Mouse (Mus musculus): ENCODE results near the gene Lrrc36. TPM values are rescaled to one million over a fixed set of nuclear protein-coding genes. Genes with fewer than 3 reads are reported as not detected.

Gene Lrrc36
- polyA plus RNA-seq (2015; fragmentation: Nextera tagmentation; extraction: Ambion mirVana), result 0.15 and 0.34 TPM in 2 replicates

DNA sequence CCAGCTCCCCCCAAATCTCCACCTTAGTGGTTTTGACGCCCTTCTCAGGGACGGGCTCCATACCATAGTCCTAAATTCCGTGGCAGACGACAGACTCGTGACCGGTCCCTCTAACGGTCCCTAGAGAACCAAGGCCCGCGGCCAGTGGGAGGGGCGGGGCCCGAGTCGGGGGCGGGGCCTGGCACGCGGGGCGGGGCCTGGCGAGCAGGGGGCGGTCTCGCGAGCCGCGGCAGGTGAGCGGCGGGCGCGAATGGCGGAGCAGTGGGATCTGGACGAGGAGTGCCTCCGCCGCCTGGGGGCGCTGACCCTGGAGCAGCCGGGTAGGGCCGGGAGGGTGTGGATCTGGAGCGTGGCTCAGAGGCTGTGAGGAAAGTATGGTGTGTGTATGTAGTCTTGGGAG lies at the start of gene Lrrc36, which contains the start of gene Kctd19:
Lrrc36 (plus strand) TSS at position 181 of the 400 bp plus-strand sequence.
Kctd19 (minus strand) TSS at position 112 of the 400 bp plus-strand sequence.
- WGBS, result 1% methylated on average over 34 of the region's 34 CpGs

GRCm38 (mm10) chr8:105367107-105367506 lies 46.3 kb upstream of the Lrrc36 start:
- ATAC-seq (replicated peaks; ENCODE audit: low FRiP score, low read depth) (no peak), DNase-seq (ENCODE audit: low spot score) (peak; percentile 64)
- 72% methylated on average over 2 of the region's 2 CpGs for WGBS
- Histone ChIP-seq H3K4me3 (replicated peaks; ENCODE audit: low read depth, low read length) (no peak overlapping the region), H3K4me1 (replicated peaks; ENCODE audit: insufficient read depth, low read length) (no peaks in the 10 kb centered on the region), H3K4me2 (ENCODE audit: low read length) (no peak overlapping the region), H3K27me3 (ENCODE audit: insufficient read depth, low read length) (no peaks in the 10 kb centered on the region), H3K9ac (ENCODE audit: low read depth, low read length) (no peak overlapping the region), H3K9me3 (replicated peaks; ENCODE audit: low read length) (no peaks in the 10 kb centered on the region), H3K36me3 (ENCODE audit: insufficient read depth, low read length) (no peaks in the 10 kb centered on the region), H3K27ac (no peak overlapping the region)
- TF ChIP-seq CTCF (IDR thresholded peaks at IDR 0.05; ENCODE audit: low read depth), result peak; percentile 68

More for the DNA sequence above, at the start of gene Lrrc36, which contains the start of gene Kctd19:
- H3K4me1 ChIP-seq (replicated peaks; ENCODE audit: insufficient read depth, low read length), result peaks cover 6% of the 10 kb centered on the region; the same call in 1 of the 2 replicates
- peak; percentile 47 for DNase-seq (ENCODE audit: low spot score)
- TF ChIP-seq CTCF (IDR thresholded peaks at IDR 0.05; ENCODE audit: low read depth), result peak; percentile 50
- no peak within 1 kb of the TSS for H3K27ac ChIP-seq
- H3K27me3 ChIP-seq (ENCODE audit: insufficient read depth, low read length), result 0 out of 2 replicates have a peak, but pooled peaks cover 10% of the 10 kb centered on the region
- H3K9ac ChIP-seq (ENCODE audit: low read depth, low read length), result peak within 1 kb of the TSS; percentile 15; the same call in 1 of the 2 replicates
- H3K9me3 ChIP-seq (replicated peaks; ENCODE audit: low read length), result no peaks in the 10 kb centered on the region
- H3K36me3 ChIP-seq (ENCODE audit: insufficient read depth, low read length), result no peaks in the 10 kb centered on the region
- peak; percentile 85 for ATAC-seq (replicated peaks; ENCODE audit: low FRiP score, low read depth)
- peak within 1 kb of the TSS; percentile 57 for H3K4me2 ChIP-seq (ENCODE audit: low read length)
- peak within 1 kb of the TSS; percentile 20 for H3K4me3 ChIP-seq (replicated peaks; ENCODE audit: low read depth, low read length)

- 0 out of 2 replicates have a peak, but pooled peaks cover 3% of the 10 kb centered on the region for H3K4me1 ChIP-seq (replicated peaks; ENCODE audit: insufficient read depth, low read length)
- WGBS, result 83% methylated on average over 8 of the region's 9 CpGs
- no peak for DNase-seq (ENCODE audit: low spot score)
- no peak overlapping the region for H3K27ac ChIP-seq
- H3K9ac ChIP-seq (ENCODE audit: low read depth, low read length), result no peak overlapping the region
- no peak overlapping the region for H3K4me2 ChIP-seq (ENCODE audit: low read length)
- no peaks in the 10 kb centered on the region for H3K9me3 ChIP-seq (replicated peaks; ENCODE audit: low read length)
- H3K4me3 ChIP-seq (replicated peaks; ENCODE audit: low read depth, low read length), result no peak overlapping the region
- no peak for TF ChIP-seq CTCF (IDR thresholded peaks at IDR 0.05; ENCODE audit: low read depth)
- ATAC-seq (replicated peaks; ENCODE audit: low FRiP score, low read depth), result no peak
- H3K27me3 ChIP-seq (ENCODE audit: insufficient read depth, low read length), result no peaks in the 10 kb centered on the region
- no peaks in the 10 kb centered on the region for H3K36me3 ChIP-seq (ENCODE audit: insufficient read depth, low read length)
Observed at GRCm38 (mm10) chr8:105372473-105372872, 40.9 kb upstream of the Lrrc36 start.

DNA sequence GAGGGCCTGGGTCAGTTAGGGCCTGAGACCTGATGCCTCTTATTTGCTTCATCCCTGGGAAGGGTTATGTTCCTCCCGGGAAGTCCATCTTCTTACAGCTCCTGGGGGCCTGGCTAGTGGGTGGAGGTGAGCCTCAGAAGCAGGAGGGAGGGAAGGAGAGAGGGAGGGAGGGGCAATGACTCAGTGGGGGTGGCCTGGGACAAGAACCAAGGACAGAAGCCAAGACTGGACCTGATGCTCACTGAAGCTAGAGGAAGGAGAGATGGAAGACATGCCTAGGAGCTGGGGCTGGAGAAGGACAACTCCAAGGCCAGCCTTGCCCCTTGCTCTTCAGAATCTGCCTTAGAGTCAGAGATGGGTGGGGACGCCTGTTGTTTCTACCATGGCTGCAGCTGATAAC lies 40.3 kb upstream of the Lrrc36 start, which contains the start of gene Plekhg4:
Plekhg4 (plus strand) TSS at position 243 of the 400 bp plus-strand sequence.
- no peak within 1 kb of the TSS for H3K4me3 ChIP-seq (replicated peaks; ENCODE audit: low read depth, low read length)
- DNase-seq (ENCODE audit: low spot score) (no peak), ATAC-seq (replicated peaks; ENCODE audit: low FRiP score, low read depth) (no peak)
- H3K9ac ChIP-seq (ENCODE audit: low read depth, low read length), result no peak within 1 kb of the TSS
- no peaks in the 10 kb centered on the region for H3K36me3 ChIP-seq (ENCODE audit: insufficient read depth, low read length)
- no peak for TF ChIP-seq CTCF (IDR thresholded peaks at IDR 0.05; ENCODE audit: low read depth)
- WGBS, result 47% methylated on average over 2 of the region's 2 CpGs
- H3K9me3 ChIP-seq (replicated peaks; ENCODE audit: low read length), result no peaks in the 10 kb centered on the region
- H3K4me2 ChIP-seq (ENCODE audit: low read length), result no peak within 1 kb of the TSS
- H3K27ac ChIP-seq, result no peak within 1 kb of the TSS
- 0 out of 2 replicates have a peak, but pooled peaks cover 3% of the 10 kb centered on the region for H3K4me1 ChIP-seq (replicated peaks; ENCODE audit: insufficient read depth, low read length)
- no peaks in the 10 kb centered on the region for H3K27me3 ChIP-seq (ENCODE audit: insufficient read depth, low read length)

DNA sequence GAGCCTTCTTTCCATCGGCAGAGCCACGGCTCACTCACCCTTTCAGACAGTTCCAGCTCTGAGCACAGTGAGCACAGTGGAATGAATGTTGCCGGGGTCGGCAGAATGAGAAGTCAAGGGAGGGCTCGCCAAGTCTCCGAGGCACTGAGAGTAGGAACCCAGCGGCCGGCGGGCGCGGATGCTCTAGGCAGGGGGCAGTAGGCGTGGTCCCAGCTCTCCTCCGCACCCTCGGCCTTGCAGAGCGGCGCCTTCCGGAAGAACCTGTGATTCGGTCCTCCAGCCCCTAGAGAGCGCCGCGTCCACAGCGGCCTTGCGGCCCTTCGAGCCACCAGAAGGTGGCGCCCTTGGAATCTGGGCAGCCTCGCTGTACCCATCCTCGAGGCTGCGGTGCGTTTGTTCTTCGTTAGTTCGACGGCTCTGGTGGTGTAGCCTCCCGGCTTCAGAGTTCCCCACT lies 38.8 kb upstream of the Lrrc36 start:
- H3K9me3 ChIP-seq (replicated peaks; ENCODE audit: low read length), result no peaks in the 10 kb centered on the region
- H3K4me2 ChIP-seq (ENCODE audit: low read length), result peak overlapping the region; percentile 50
- H3K27me3 ChIP-seq (ENCODE audit: insufficient read depth, low read length), result no peaks in the 10 kb centered on the region
- DNase-seq (ENCODE audit: low spot score) (peak; percentile 62), ATAC-seq (replicated peaks; ENCODE audit: low FRiP score, low read depth) (peak; percentile 59)
- H3K4me1 ChIP-seq (replicated peaks; ENCODE audit: insufficient read depth, low read length), result peaks cover 11% of the 10 kb centered on the region; the same call in 1 of the 2 replicates
- no peaks in the 10 kb centered on the region for H3K36me3 ChIP-seq (ENCODE audit: insufficient read depth, low read length)
- WGBS, result 36% methylated on average over 33 of the region's 33 CpGs
- H3K4me3 ChIP-seq (replicated peaks; ENCODE audit: low read depth, low read length), result no peak overlapping the region
- TF ChIP-seq CTCF (IDR thresholded peaks at IDR 0.05; ENCODE audit: low read depth), result peak; percentile 68
- no peak overlapping the region for H3K27ac ChIP-seq
- no peak overlapping the region for H3K9ac ChIP-seq (ENCODE audit: low read depth, low read length)

- Histone ChIP-seq H3K4me3 (replicated peaks; ENCODE audit: low read depth, low read length) (no peak overlapping the region), H3K4me1 (replicated peaks; ENCODE audit: insufficient read depth, low read length) (peaks cover 11% of the 10 kb centered on the region; the same call in 1 of the 2 replicates), H3K27ac (no peak overlapping the region), H3K27me3 (ENCODE audit: insufficient read depth, low read length) (no peaks in the 10 kb centered on the region), H3K4me2 (ENCODE audit: low read length) (no peak overlapping the region), H3K36me3 (ENCODE audit: insufficient read depth, low read length) (no peaks in the 10 kb centered on the region), H3K9ac (ENCODE audit: low read depth, low read length) (no peak overlapping the region), H3K9me3 (replicated peaks; ENCODE audit: low read length) (no peaks in the 10 kb centered on the region)
- no peak for TF ChIP-seq CTCF (IDR thresholded peaks at IDR 0.05; ENCODE audit: low read depth)
- WGBS, result 50% methylated on average over 19 of the region's 19 CpGs
- peak; percentile 43 for DNase-seq (ENCODE audit: low spot score)
- ATAC-seq (replicated peaks; ENCODE audit: low FRiP score, low read depth), result peak; percentile 52; the same call in 1 of the 2 replicates
Observed at GRCm38 (mm10) chr8:105378673-105379072, 34.7 kb upstream of the Lrrc36 start.
